Mouse (Mus musculus) megakaryocyte, embryonic 14.5 days (primary cell): Measurements from ENCODE around the gene Kif3a. TPM values are rescaled to one million over a fixed set of nuclear protein-coding genes. Genes with fewer than 3 reads are reported as not detected.

Experiments
- H3K27me3 ChIP-seq: replicated peaks from 2 replicates; pipeline ENCODE3; 2012; ENCODE audit warnings: inconsistent platforms
- H3K36me3 ChIP-seq: replicated peaks from 2 replicates; pipeline ENCODE3; 2012; ENCODE audit warnings: low read length, inconsistent platforms, mixed read lengths
- H3K4me1 ChIP-seq: 2 replicates; pipeline ENCODE4 v1.6.1; 2012; ENCODE audit warnings: inconsistent platforms
- H3K4me3 ChIP-seq: replicated peaks from 2 replicates; pipeline ENCODE3; 2012; ENCODE audit warnings: moderate library complexity, mild to moderate bottlenecking, inconsistent platforms
- H3K9me3 ChIP-seq: 2 replicates; pipeline ENCODE4 v1.6.1; 2012; ENCODE audit warnings: inconsistent platforms
- FLI1 ChIP-seq: IDR thresholded peaks from 2 replicates; pipeline ENCODE4 v1.6.1; 2012; ENCODE audit warnings: low read length, inconsistent platforms, mixed read lengths
- GATA1 ChIP-seq: IDR thresholded peaks from 3 replicates; pipeline ENCODE4 v1.6.1; 2012; ENCODE audit warnings: mixed read lengths, low read length, inconsistent platforms, borderline replicate concordance
- polyA plus RNA-seq: library from polyadenylated mRNA; stranded (reverse); fragments of >175 nt; gene quantifications from 2 replicates; pipeline ENCODE4 v1.2.3, GENCODE M21; 2012; ENCODE audit warnings: low replicate concordance; ENCODE audit not compliant: insufficient read depth

The Kif3a gene
- polyA plus RNA-seq, 1 experiment = 5.8 TPM

- Histone ChIP-seq H3K36me3 (no peaks in the 10 kb centered on the region), H3K4me1 (peaks cover 50% of the 10 kb centered on the region), H3K4me3 (no peak overlapping the region), H3K27me3 (peaks cover 20% of the 10 kb centered on the region), H3K9me3 (peaks cover 1% of the 10 kb centered on the region; the same call in 1 of the 2 replicates)
- TF ChIP-seq FLI1 (no peak), GATA1 (no peak)
Observed at GRCm38 (mm10) chr11:53637046-53637802, 70.0 kb downstream of the Kif3a start.

GRCm38 (mm10) chr11:53637803-53638260 lies 70.7 kb downstream of the Kif3a start:
- H3K9me3 ChIP-seq = peaks cover 6% of the 10 kb centered on the region; the same call in 1 of the 2 replicates
- peaks cover 45% of the 10 kb centered on the region for H3K4me1 ChIP-seq
- H3K36me3 ChIP-seq = no peaks in the 10 kb centered on the region
- no peak for TF ChIP-seq FLI1
- TF ChIP-seq GATA1 = no peak
- no peak overlapping the region for H3K4me3 ChIP-seq
- peaks cover 20% of the 10 kb centered on the region for H3K27me3 ChIP-seq

GRCm38 (mm10) chr11:53642744-53643279 lies 75.6 kb downstream of the Kif3a start:
- Histone ChIP-seq H3K9me3 (peaks cover 7% of the 10 kb centered on the region; the same call in 1 of the 2 replicates), H3K4me3 (no peak overlapping the region), H3K36me3 (peaks cover 8% of the 10 kb centered on the region), H3K27me3 (peaks cover 4% of the 10 kb centered on the region), H3K4me1 (peaks cover 23% of the 10 kb centered on the region)
- TF ChIP-seq GATA1 (no peak), FLI1 (no peak)

GRCm38 (mm10) chr11:53644017-53644416 lies 76.8 kb downstream of the Kif3a start:
- no peak for TF ChIP-seq FLI1
- no peak for TF ChIP-seq GATA1
- peaks cover 7% of the 10 kb centered on the region; the same call in 1 of the 2 replicates for H3K9me3 ChIP-seq
- H3K36me3 ChIP-seq = peaks cover 20% of the 10 kb centered on the region
- H3K4me1 ChIP-seq = peaks cover 23% of the 10 kb centered on the region
- H3K27me3 ChIP-seq = peaks cover 4% of the 10 kb centered on the region
- H3K4me3 ChIP-seq = no peak overlapping the region

- Histone ChIP-seq H3K4me1 (peaks cover 64% of the 10 kb centered on the region), H3K36me3 (peaks cover 79% of the 10 kb centered on the region), H3K27me3 (no peaks in the 10 kb centered on the region), H3K4me3 (no peak overlapping the region), H3K9me3 (no peaks in the 10 kb centered on the region)
- TF ChIP-seq FLI1 (no peak), GATA1 (no peak)
Observed at GRCm38 (mm10) chr11:53651441-53651840, 84.3 kb downstream of the Kif3a start.

Other genes with a start within 250 kb of the Kif3a start
- 1.5 and 1.9 TPM in 2 replicates for gene Zcchc10, start 242.7 kb upstream of the Kif3a start, polyA plus RNA-seq
- gene Aff4, start 216.5 kb upstream of the Kif3a start, polyA plus RNA-seq = 1.2 and 2.3 TPM in 2 replicates
- not detected in 2 replicates for gene Leap2, start 144.2 kb upstream of the Kif3a start, polyA plus RNA-seq
- 84.7 and 161 TPM in 2 replicates for gene Uqcrq, start 136.5 kb upstream of the Kif3a start, polyA plus RNA-seq
- 0.77 TPM in 1 of 2 replicates, not detected in the other for gene Gdf9, start 136.4 kb upstream of the Kif3a start, polyA plus RNA-seq
- not detected in 2 replicates for gene Gm10447, start 110.3 kb upstream of the Kif3a start, polyA plus RNA-seq
- 0.07 TPM in 1 of 2 replicates, not detected in the other for gene Shroom1, start 110.2 kb upstream of the Kif3a start, polyA plus RNA-seq
- gene Gm9837, start 96.9 kb upstream of the Kif3a start, polyA plus RNA-seq = not detected in 2 replicates
- gene Gm9945, start 87.2 kb upstream of the Kif3a start, polyA plus RNA-seq = not detected in 2 replicates
- not detected in 2 replicates for gene Sowaha, start 87.1 kb upstream of the Kif3a start, polyA plus RNA-seq
- gene Sept8, start 48.1 kb upstream of the Kif3a start, polyA plus RNA-seq = 13.7 and 26.6 TPM in 2 replicates
- gene Il4, start 51.3 kb downstream of the Kif3a start, polyA plus RNA-seq = not detected in 2 replicates
- gene Il13, start 67.3 kb downstream of the Kif3a start, polyA plus RNA-seq = 0.17 TPM in 1 of 2 replicates, not detected in the other
- 2.9 and 3.2 TPM in 2 replicates for gene Rad50, start 139.9 kb downstream of the Kif3a start, polyA plus RNA-seq
- gene Il5, start 153.4 kb downstream of the Kif3a start, polyA plus RNA-seq = not detected in 2 replicates
- 5.1 TPM in 1 of 2 replicates, not detected in the other for gene Irf1, start 202.6 kb downstream of the Kif3a start, polyA plus RNA-seq
- not detected in 2 replicates for gene Gm17334, start 205.8 kb downstream of the Kif3a start, polyA plus RNA-seq